Mouse (Mus musculus) kidney, adult 2 months (tissue): Measurements from ENCODE around the gene Slc9a2. TPM values are rescaled to one million over a fixed set of nuclear protein-coding genes. Genes with fewer than 3 reads are reported as not detected.
A peak's percentile ranks its signal among the peaks of the same experiment; 100 is the strongest.

Experiments
- DNase-seq: peaks from one replicate; pipeline ENCODE4 v3.0.0; 2021
- H3K27ac ChIP-seq: fragments of 200-500 bp; 2 replicates; pipeline ENCODE4 v1.5.1; 2012; ENCODE audit warnings: low read depth, low read length, control low read depth, inconsistent platforms; ENCODE audit not compliant: insufficient read depth
- H3K27me3 ChIP-seq: fragments of 200-500 bp; replicated peaks from 2 replicates; pipeline ENCODE4 v1.6.1; 2012; ENCODE audit warnings: mild to moderate bottlenecking, moderate library complexity, low read length, inconsistent platforms; ENCODE audit not compliant: control insufficient read depth, insufficient read depth
- H3K36me3 ChIP-seq: fragments of 200-500 bp; 2 replicates; pipeline ENCODE4 v1.6.1; 2012; ENCODE audit warnings: mild to moderate bottlenecking, moderate library complexity, low read length, inconsistent platforms; ENCODE audit not compliant: control insufficient read depth, insufficient read depth
- H3K4me1 ChIP-seq: fragments of 200-500 bp; 2 replicates; pipeline ENCODE4 v1.6.1; 2011; ENCODE audit warnings: low read length; ENCODE audit not compliant: control insufficient read depth, insufficient read depth
- H3K4me3 ChIP-seq: fragments of 200-500 bp; 2 replicates; pipeline ENCODE4 v1.5.1; 2011; ENCODE audit warnings: mild to moderate bottlenecking, low read depth, low read length, control low read depth; ENCODE audit not compliant: insufficient read depth
- CTCF ChIP-seq: fragments of 200-500 bp; conservative IDR thresholded peaks from 2 replicates; pipeline ENCODE4 v1.5.1; 2011; ENCODE audit warnings: low read depth, mild to moderate bottlenecking, control low read depth, low read length, moderate library complexity, mixed read lengths; ENCODE audit not compliant: insufficient read depth, insufficient read length
- POLR2A ChIP-seq: fragments of 200-500 bp; IDR thresholded peaks from one replicate; pipeline ENCODE4 v1.6.1; 2011; ENCODE audit warnings: low read depth, low read length, control low read depth
- WGBS: fragments of 180-500 bp; shearing (Covaris S2); methylation state at CpG from one replicate; pipeline ENCODE4 v1.1.7; 2018; 5-methylcytosine and 5-hydroxymethylcytosine counted together
- polyA plus RNA-seq: library from polyadenylated mRNA; depleted of rRNA; stranded (reverse); fragments of >200 nt; gene quantifications from 2 replicates; pipeline ENCODE4 v1.2.3, GENCODE M21; 2012

Slc9a2 gene
- polyA plus RNA-seq, 1 experiment = 14.5 TPM

GRCm38 (mm10) chr1:40759751-40760445 lies 79.5 kb downstream of the Slc9a2 start:
- WGBS = 45% methylated on average over 6 of the region's 6 CpGs

GRCm38 (mm10) chr1:40764042-40764441 lies 83.7 kb downstream of the Slc9a2 start:
- Histone ChIP-seq H3K27me3 (no peaks in the 10 kb centered on the region), H3K36me3 (no peaks in the 10 kb centered on the region), H3K4me1 (peaks cover 19% of the 10 kb centered on the region; the same call in 1 of the 2 replicates), H3K4me3 (no peak overlapping the region), H3K27ac (no peak overlapping the region)
- no peak for DNase-seq
- TF ChIP-seq CTCF = no peak
- TF ChIP-seq POLR2A = no peak
- WGBS = 74% methylated on average over 1 of the region's 1 CpGs

More at GRCm38 (mm10) chr1:40759751-40760445, 79.5 kb downstream of the Slc9a2 start:
- H3K27ac ChIP-seq = peak overlapping the region; percentile 78
- no peaks in the 10 kb centered on the region for H3K36me3 ChIP-seq
- no peak overlapping the region for H3K4me3 ChIP-seq
- TF ChIP-seq POLR2A (no peak), CTCF (no peak)
- peaks cover 18% of the 10 kb centered on the region; the same call in 1 of the 2 replicates for H3K4me1 ChIP-seq
- DNase-seq = peak; percentile 84
- no peaks in the 10 kb centered on the region for H3K27me3 ChIP-seq

GRCm38 (mm10) chr1:40764701-40765275 lies 84.4 kb downstream of the Slc9a2 start:
- WGBS = 56% methylated on average over 15 of the region's 15 CpGs
- peaks cover 19% of the 10 kb centered on the region for H3K4me1 ChIP-seq
- no peak for DNase-seq

GRCm38 (mm10) chr1:40765521-40765920 lies 85.1 kb downstream of the Slc9a2 start:
- Histone ChIP-seq H3K4me1 (peaks cover 13% of the 10 kb centered on the region), H3K36me3 (no peaks in the 10 kb centered on the region), H3K27me3 (no peaks in the 10 kb centered on the region), H3K27ac (no peak overlapping the region), H3K4me3 (no peak overlapping the region)
- DNase-seq = no peak
- WGBS = 92% methylated on average over 12 of the region's 12 CpGs
- no peak for TF ChIP-seq CTCF
- TF ChIP-seq POLR2A = no peak

More at GRCm38 (mm10) chr1:40764701-40765275, 84.4 kb downstream of the Slc9a2 start:
- TF ChIP-seq CTCF (no peak), POLR2A (no peak)
- no peak overlapping the region for H3K4me3 ChIP-seq
- H3K27me3 ChIP-seq = no peaks in the 10 kb centered on the region
- no peaks in the 10 kb centered on the region for H3K36me3 ChIP-seq
- H3K27ac ChIP-seq = no peak overlapping the region

- WGBS = 94% methylated on average over 18 of the region's 18 CpGs
- H3K36me3 ChIP-seq = no peaks in the 10 kb centered on the region
- no peaks in the 10 kb centered on the region for H3K27me3 ChIP-seq
- no peak overlapping the region for H3K4me3 ChIP-seq
- no peak for DNase-seq
- peaks cover 11% of the 10 kb centered on the region for H3K4me1 ChIP-seq
- no peak overlapping the region for H3K27ac ChIP-seq
- no peak for TF ChIP-seq POLR2A
- TF ChIP-seq CTCF = no peak
Measured at GRCm38 (mm10) chr1:40767588-40767987, 87.2 kb downstream of the Slc9a2 start.

GRCm38 (mm10) chr1:40768606-40769005 lies 88.2 kb downstream of the Slc9a2 start:
- TF ChIP-seq CTCF (peak; percentile 66), POLR2A (no peak)
- peak; percentile 67 for DNase-seq
- Histone ChIP-seq H3K36me3 (no peaks in the 10 kb centered on the region), H3K27me3 (no peaks in the 10 kb centered on the region), H3K4me1 (peaks cover 11% of the 10 kb centered on the region), H3K4me3 (no peak overlapping the region), H3K27ac (no peak overlapping the region)
- WGBS = 38% methylated on average over 6 of the region's 6 CpGs

GRCm38 (mm10) chr1:40769331-40769894 lies 89.0 kb downstream of the Slc9a2 start:
- H3K27ac ChIP-seq = peak overlapping the region; percentile 70; the same call in 1 of the 2 replicates
- H3K27me3 ChIP-seq = no peaks in the 10 kb centered on the region
- peaks cover 11% of the 10 kb centered on the region for H3K4me1 ChIP-seq
- no peak overlapping the region for H3K4me3 ChIP-seq
- TF ChIP-seq CTCF (no peak), POLR2A (no peak)
- peak; percentile 92 for DNase-seq
- H3K36me3 ChIP-seq = no peaks in the 10 kb centered on the region
- WGBS = 35% methylated on average over 4 of the region's 4 CpGs
